Mouse (Mus musculus) C2C12 (cell line): ENCODE data around the gene Gab1.

ENCODE experiments used
- CEBPB ChIP-seq: IDR thresholded peaks from one replicate; pipeline ENCODE4 v1.6.1; 2011; ENCODE audit warnings: low read depth, mild to moderate bottlenecking, control low read depth, moderate library complexity
- CTCF ChIP-seq: IDR thresholded peaks from one replicate; pipeline ENCODE4 v1.5.1; 2011; ENCODE audit not compliant: control insufficient read depth, insufficient read depth, insufficient read length

GRCm38 (mm10) chr8:80789324-80789723 is 91.0 kb downstream of the Gab1 start:
- TF ChIP-seq CEBPB, result no peak
- TF ChIP-seq CTCF, result no peak
